Mouse (Mus musculus) midbrain, postnatal 0 days (tissue): Measurements from ENCODE around the gene Gm20708. TPM values are rescaled to one million over a fixed set of nuclear protein-coding genes. Genes with fewer than 3 reads are reported as not detected.
A peak's percentile ranks its signal among the peaks of the same experiment; 100 is the strongest.
"Not testable (repeated sequence)": the region's sequence is repeated elsewhere in the genome, so short reads cannot be mapped to it uniquely, and the experiment has no call there.

Source experiments
- ATAC-seq: fragments of 200-750 bp; cut with Nextera tagmentation; 2 replicates; pipeline ENCODE4 v1.8.0; 2017; ENCODE audit warnings: moderate number of reproducible peaks, mild to moderate bottlenecking, moderate TSS enrichment, moderate library complexity; ENCODE audit not compliant: low FRiP score
- DNase-seq: peaks from one replicate; pipeline ENCODE4 v3.0.0-alpha.2; 2015; ENCODE audit warnings: low spot score
- H3K27ac ChIP-seq: fragments of 300-500 bp; sonication (generic); 2 replicates; pipeline ENCODE4 v1.5.1; 2014; ENCODE audit warnings: low read depth, mild to moderate bottlenecking, low read length, mixed read lengths
- H3K27me3 ChIP-seq: fragments of 300-500 bp; sonication (generic); 2 replicates; pipeline ENCODE4 v1.6.1; 2014; ENCODE audit warnings: low read length, control low read depth, mixed read lengths; ENCODE audit not compliant: insufficient read depth
- H3K36me3 ChIP-seq: fragments of 300-500 bp; sonication (generic); 2 replicates; pipeline ENCODE4 v1.6.1; 2014; ENCODE audit warnings: low read length, control low read depth, mixed read lengths; ENCODE audit not compliant: insufficient read depth
- H3K4me1 ChIP-seq: fragments of 300-500 bp; sonication (generic); 2 replicates; pipeline ENCODE4 v1.6.1; 2014; ENCODE audit warnings: mild to moderate bottlenecking, control low read depth, antibody characterized with exemption, low read length, mixed read lengths; ENCODE audit not compliant: insufficient read depth
- H3K4me2 ChIP-seq: fragments of 300-500 bp; sonication (generic); 2 replicates; pipeline ENCODE4 v1.6.1; 2014; ENCODE audit warnings: low read depth, mild to moderate bottlenecking, low read length, mixed read lengths; ENCODE audit not compliant: poor library complexity, severe bottlenecking
- H3K4me3 ChIP-seq: fragments of 300-500 bp; sonication (generic); 2 replicates; pipeline ENCODE4 v1.5.1; 2014; ENCODE audit warnings: low read depth, mild to moderate bottlenecking, low read length, moderate library complexity
- H3K9ac ChIP-seq: fragments of 300-500 bp; sonication (generic); replicated peaks from 2 replicates; pipeline ENCODE4 v1.6.1; 2014; ENCODE audit warnings: mild to moderate bottlenecking, low read length, moderate library complexity, mixed read lengths; ENCODE audit not compliant: poor library complexity, severe bottlenecking
- H3K9me3 ChIP-seq: fragments of 300-500 bp; sonication (generic); 2 replicates; pipeline ENCODE4 v1.6.1; 2016; ENCODE audit warnings: low read length, control low read depth
- CTCF ChIP-seq: IDR thresholded peaks from 2 replicates; pipeline ENCODE4 v1.5.1; 2016; ENCODE audit warnings: antibody characterized with exemption, mild to moderate bottlenecking
- WGBS: fragments of 180-500 bp; shearing (Covaris S2); extraction: QIAGEN DNeasy Blood & Tissue Kit; methylation state at CpG from one replicate; pipeline ENCODE4 v1.1.7; 2014; 5-methylcytosine and 5-hydroxymethylcytosine counted together
- polyA plus RNA-seq: library from polyadenylated mRNA; unstranded; fragments of >200 nt; fragmentation: Nextera tagmentation; extraction: Ambion mirVana; gene quantifications from 2 replicates; pipeline ENCODE4 v1.2.1, GENCODE M21; 2015
- total RNA-seq: library from RNA; depleted of rRNA; stranded (reverse); fragments of >200 nt; gene quantifications from 2 replicates; pipeline ENCODE4 v1.2.3, GENCODE M21; 2014

Gm20708 gene
- total and polyA plus RNA-seq, 2 experiments from 2014 or later, result 1.2 TPM; not detected in 1

DNA sequence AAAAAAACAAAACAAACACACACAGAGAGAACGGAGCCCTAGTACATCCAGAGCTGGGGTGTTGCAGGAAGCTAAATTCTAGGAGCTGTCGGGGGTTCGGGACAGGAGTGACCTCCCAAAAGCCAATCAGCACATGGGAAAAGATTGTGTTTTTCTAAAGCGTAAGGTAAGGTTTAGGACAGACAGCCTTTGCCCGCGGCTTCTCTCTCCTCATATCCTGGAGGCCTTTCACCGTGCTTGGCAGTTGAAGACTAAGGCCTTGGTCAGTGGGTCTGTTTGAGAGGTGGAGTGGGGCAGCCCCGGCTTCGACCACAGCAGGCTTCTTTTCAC is 26.8 kb upstream of the Gm20708 start:
- TF ChIP-seq CTCF, result no peak
- no peak for DNase-seq
- Histone ChIP-seq H3K36me3 (no peaks in the 10 kb centered on the region), H3K4me2 (peak overlapping the region; percentile 54), H3K4me3 (peak overlapping the region; percentile 23), H3K9me3 (no peaks in the 10 kb centered on the region), H3K9ac (0 out of 2 replicates have a peak overlapping the region, but pooled peaks have one; percentile 33), H3K27ac (no peak overlapping the region), H3K4me1 (no peaks in the 10 kb centered on the region; the same call in 1 of the 2 replicates), H3K27me3 (peaks cover 28% of the 10 kb centered on the region)
- ATAC-seq, result no peak
- 58% methylated on average over 9 of the region's 9 CpGs for WGBS

DNA sequence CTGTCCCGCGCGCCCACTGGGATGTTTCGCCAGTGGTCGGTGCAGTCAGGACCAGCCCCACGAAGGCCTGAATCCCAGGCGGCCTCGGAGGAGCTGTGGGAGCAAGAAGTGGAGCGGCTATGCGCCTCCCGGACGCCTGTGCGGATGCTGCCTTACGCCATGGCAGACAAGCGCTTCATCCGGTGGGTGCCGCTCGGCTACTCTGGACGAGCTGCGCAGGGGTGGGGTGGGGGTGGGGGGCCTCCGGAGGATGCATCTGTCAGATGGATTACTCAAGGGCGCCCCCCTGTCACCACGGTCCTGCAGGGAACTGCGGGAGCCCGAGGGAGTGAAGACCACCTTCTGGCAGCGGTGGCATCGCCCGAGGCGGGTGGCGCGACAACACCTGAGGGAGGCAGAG is 26.4 kb upstream of the Gm20708 start:
- ATAC-seq (peak; percentile 31; the same call in 1 of the 2 replicates), DNase-seq (peak; percentile 67)
- peak overlapping the region; percentile 33; the same call in 1 of the 2 replicates for H3K9ac ChIP-seq
- WGBS, result 5% methylated on average over 31 of the region's 31 CpGs
- TF ChIP-seq CTCF, result peak; percentile 64
- H3K27me3 ChIP-seq, result peaks cover 28% of the 10 kb centered on the region
- no peaks in the 10 kb centered on the region for H3K9me3 ChIP-seq
- H3K4me2 ChIP-seq, result peak overlapping the region; percentile 54
- H3K4me1 ChIP-seq, result no peaks in the 10 kb centered on the region; the same call in 1 of the 2 replicates
- H3K4me3 ChIP-seq, result peak overlapping the region; percentile 23
- no peaks in the 10 kb centered on the region for H3K36me3 ChIP-seq
- no peak overlapping the region for H3K27ac ChIP-seq

DNA sequence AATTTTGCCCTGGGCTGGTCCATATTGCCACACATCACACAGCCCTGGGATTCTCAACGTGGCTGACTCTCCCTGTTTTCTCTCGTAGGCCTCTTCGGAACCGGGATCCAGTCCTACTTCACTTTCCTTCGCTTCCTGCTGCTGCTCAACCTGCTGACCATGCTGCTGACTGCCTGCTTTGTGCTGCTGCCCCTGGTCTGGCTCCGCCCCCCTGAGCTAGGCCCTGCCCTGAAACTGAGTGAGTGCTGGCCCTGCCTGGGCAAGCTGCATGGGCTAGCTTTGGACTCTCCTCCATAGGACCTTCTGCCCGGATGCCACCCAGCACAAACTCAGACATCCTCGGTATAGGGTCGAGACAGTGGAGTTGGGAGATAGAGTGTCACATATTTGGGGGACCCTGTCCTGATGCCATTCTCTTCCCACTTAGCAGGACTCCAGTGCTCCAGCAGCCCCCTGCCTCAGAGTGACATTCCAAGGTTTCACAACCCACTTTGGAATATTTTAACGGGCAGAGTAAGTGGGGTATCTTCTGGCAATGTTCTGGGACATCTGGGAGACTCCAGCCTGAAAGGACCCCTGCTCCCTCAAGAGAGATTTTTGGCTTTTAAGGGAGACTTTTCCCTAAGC is 25.7 kb upstream of the Gm20708 start:
- H3K4me2 ChIP-seq, result peak overlapping the region; percentile 54
- no peak for ATAC-seq
- no peaks in the 10 kb centered on the region for H3K36me3 ChIP-seq
- no peaks in the 10 kb centered on the region; the same call in 1 of the 2 replicates for H3K4me1 ChIP-seq
- no peak overlapping the region for H3K27ac ChIP-seq
- H3K9me3 ChIP-seq, result no peaks in the 10 kb centered on the region
- 42% methylated on average over 10 of the region's 10 CpGs for WGBS
- no peak overlapping the region; the same call in 1 of the 2 replicates for H3K9ac ChIP-seq
- H3K4me3 ChIP-seq, result peak overlapping the region; percentile 23; the same call in 1 of the 2 replicates
- DNase-seq, result no peak
- H3K27me3 ChIP-seq, result peaks cover 28% of the 10 kb centered on the region
- no peak for TF ChIP-seq CTCF

DNA sequence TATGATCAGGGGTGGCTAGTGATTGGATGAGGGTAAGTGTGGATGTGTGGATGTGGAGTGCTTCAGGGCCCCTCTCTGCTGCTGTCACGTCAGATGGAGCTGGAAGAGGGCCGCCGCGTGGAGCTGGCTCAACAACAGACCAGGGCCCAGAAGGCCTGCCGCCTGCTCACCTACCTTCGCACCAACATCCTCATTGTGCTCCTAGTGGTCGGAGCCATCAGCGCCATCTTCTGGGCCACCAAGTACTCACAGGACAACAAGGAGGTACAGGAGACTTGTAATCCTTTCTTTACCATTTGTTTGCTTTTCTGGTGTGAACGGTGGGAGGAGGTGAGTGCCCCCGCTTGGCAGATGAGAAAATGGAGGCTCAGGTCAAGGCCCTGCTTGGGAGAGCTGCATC is 23.2 kb upstream of the Gm20708 start:
- no peak overlapping the region for H3K4me2 ChIP-seq
- H3K9ac ChIP-seq, result no peak overlapping the region
- DNase-seq (peak; percentile 63), ATAC-seq (no peak)
- 10% methylated on average over 10 of the region's 10 CpGs for WGBS
- no peak overlapping the region for H3K4me3 ChIP-seq
- H3K27ac ChIP-seq, result no peak overlapping the region
- peaks cover 14% of the 10 kb centered on the region for H3K27me3 ChIP-seq
- peak; percentile 70 for TF ChIP-seq CTCF
- no peaks in the 10 kb centered on the region for H3K36me3 ChIP-seq
- no peaks in the 10 kb centered on the region for H3K9me3 ChIP-seq
- no peaks in the 10 kb centered on the region; the same call in 1 of the 2 replicates for H3K4me1 ChIP-seq

DNA sequence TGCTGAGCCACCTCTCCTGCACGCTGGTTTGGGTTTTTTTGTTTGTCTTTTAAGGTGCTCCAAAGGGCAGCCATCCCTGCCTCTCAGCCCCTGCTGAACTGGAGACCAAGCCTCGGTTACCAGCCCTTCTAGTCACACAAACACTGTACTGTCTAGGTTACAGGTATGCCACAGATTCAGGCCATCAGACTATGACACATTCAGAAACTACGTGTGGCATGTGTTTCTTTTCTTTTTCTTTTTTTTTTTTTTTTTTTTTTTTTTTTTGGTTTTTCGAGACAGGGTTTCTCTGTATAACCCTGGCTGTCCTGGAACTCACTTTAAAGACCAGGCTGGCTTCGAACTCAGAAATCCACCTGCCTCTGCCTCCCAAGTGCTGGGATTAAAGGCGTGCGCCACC is 21.0 kb upstream of the Gm20708 start:
- not testable (repeated sequence) for DNase-seq, H3K27me3 ChIP-seq, H3K9ac ChIP-seq, H3K36me3 ChIP-seq, ATAC-seq, H3K4me3 ChIP-seq, H3K9me3 ChIP-seq, H3K4me1 ChIP-seq, H3K27ac ChIP-seq, H3K4me2 ChIP-seq
- WGBS, result 81% methylated on average over 7 of the region's 7 CpGs

DNA sequence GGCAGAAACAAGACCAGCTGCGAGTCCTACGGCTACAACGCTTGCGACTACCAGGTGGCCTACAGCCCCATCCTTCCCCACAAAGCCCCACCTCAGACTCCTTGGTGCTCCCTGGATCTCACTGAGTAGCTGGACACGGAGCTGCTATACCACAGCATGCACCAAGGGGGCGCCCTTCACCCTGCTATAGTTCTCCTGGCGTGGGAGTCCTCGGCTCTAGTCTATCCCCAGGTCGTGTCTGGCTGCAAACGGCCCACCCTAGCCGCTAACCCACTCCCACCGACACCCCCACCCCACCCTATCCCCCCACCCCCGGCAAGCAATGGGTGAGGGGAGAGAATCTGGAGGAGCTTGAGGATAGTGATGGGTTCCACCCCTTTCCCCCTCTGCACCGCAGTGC is 19.2 kb upstream of the Gm20708 start:
- Histone ChIP-seq H3K4me2 (no peak overlapping the region), H3K4me1 (no peaks in the 10 kb centered on the region), H3K9me3 (no peaks in the 10 kb centered on the region), H3K27ac (no peak overlapping the region), H3K27me3 (no peaks in the 10 kb centered on the region), H3K4me3 (no peak overlapping the region), H3K9ac (no peak overlapping the region), H3K36me3 (no peaks in the 10 kb centered on the region)
- peak; percentile 73 for TF ChIP-seq CTCF
- DNase-seq, result peak; percentile 50
- ATAC-seq, result no peak
- 6% methylated on average over 14 of the region's 14 CpGs for WGBS
